Mouse (Mus musculus) megakaryocyte, embryonic 14.5 days (primary cell): Measurements from ENCODE around the gene Gm20388. TPM values are rescaled to one million over a fixed set of nuclear protein-coding genes. Genes with fewer than 3 reads are reported as not detected.

ENCODE experiments used
- H3K27me3 ChIP-seq: replicated peaks from 2 replicates; pipeline ENCODE3; 2012; ENCODE audit warnings: inconsistent platforms
- H3K36me3 ChIP-seq: replicated peaks from 2 replicates; pipeline ENCODE3; 2012; ENCODE audit warnings: low read length, inconsistent platforms, mixed read lengths
- H3K4me1 ChIP-seq: 2 replicates; pipeline ENCODE4 v1.6.1; 2012; ENCODE audit warnings: inconsistent platforms
- H3K4me3 ChIP-seq: replicated peaks from 2 replicates; pipeline ENCODE3; 2012; ENCODE audit warnings: moderate library complexity, mild to moderate bottlenecking, inconsistent platforms
- H3K9me3 ChIP-seq: 2 replicates; pipeline ENCODE4 v1.6.1; 2012; ENCODE audit warnings: inconsistent platforms
- FLI1 ChIP-seq: IDR thresholded peaks from 2 replicates; pipeline ENCODE4 v1.6.1; 2012; ENCODE audit warnings: low read length, inconsistent platforms, mixed read lengths
- GATA1 ChIP-seq: IDR thresholded peaks from 3 replicates; pipeline ENCODE4 v1.6.1; 2012; ENCODE audit warnings: mixed read lengths, low read length, inconsistent platforms, borderline replicate concordance
- polyA plus RNA-seq: library from polyadenylated mRNA; stranded (reverse); fragments of >175 nt; gene quantifications from 2 replicates; pipeline ENCODE4 v1.2.3, GENCODE M21; 2012; ENCODE audit warnings: low replicate concordance; ENCODE audit not compliant: insufficient read depth

Gm20388 gene
- polyA plus RNA-seq, 1 experiment: 111 TPM

- H3K36me3 ChIP-seq: peaks cover 30% of the 10 kb centered on the region
- TF ChIP-seq GATA1: no peak
- TF ChIP-seq FLI1: no peak
- peaks cover 33% of the 10 kb centered on the region for H3K27me3 ChIP-seq
- H3K9me3 ChIP-seq: no peaks in the 10 kb centered on the region
- H3K4me3 ChIP-seq: no peak overlapping the region
- peaks cover 9% of the 10 kb centered on the region; the same call in 1 of the 2 replicates for H3K4me1 ChIP-seq
Observed at GRCm38 (mm10) chr8:121919731-121920130, 2009.1 kb downstream of the Gm20388 start.

GRCm38 (mm10) chr8:121921582-121921981 is 2010.9 kb downstream of the Gm20388 start:
- Histone ChIP-seq H3K4me3 (no peak overlapping the region), H3K4me1 (peaks cover 14% of the 10 kb centered on the region), H3K9me3 (no peaks in the 10 kb centered on the region), H3K27me3 (peaks cover 26% of the 10 kb centered on the region), H3K36me3 (peaks cover 30% of the 10 kb centered on the region)
- TF ChIP-seq GATA1: no peak
- no peak for TF ChIP-seq FLI1

GRCm38 (mm10) chr8:121922101-121922500 is 2011.5 kb downstream of the Gm20388 start:
- H3K4me1 ChIP-seq: peaks cover 18% of the 10 kb centered on the region
- H3K9me3 ChIP-seq: no peaks in the 10 kb centered on the region
- H3K36me3 ChIP-seq: peaks cover 30% of the 10 kb centered on the region
- H3K27me3 ChIP-seq: peaks cover 24% of the 10 kb centered on the region
- TF ChIP-seq GATA1: no peak
- no peak for TF ChIP-seq FLI1
- no peak overlapping the region for H3K4me3 ChIP-seq

GRCm38 (mm10) chr8:121924681-121925080 is 2014.0 kb downstream of the Gm20388 start:
- H3K4me3 ChIP-seq: no peak overlapping the region
- H3K9me3 ChIP-seq: no peaks in the 10 kb centered on the region
- no peak for TF ChIP-seq GATA1
- no peak for TF ChIP-seq FLI1
- H3K4me1 ChIP-seq: peaks cover 35% of the 10 kb centered on the region
- H3K27me3 ChIP-seq: peaks cover 21% of the 10 kb centered on the region
- H3K36me3 ChIP-seq: peaks cover 27% of the 10 kb centered on the region

GRCm38 (mm10) chr8:121925624-121926023 is 2015.0 kb downstream of the Gm20388 start:
- Histone ChIP-seq H3K9me3 (no peaks in the 10 kb centered on the region), H3K4me3 (no peak overlapping the region), H3K36me3 (peaks cover 27% of the 10 kb centered on the region), H3K4me1 (peaks cover 39% of the 10 kb centered on the region), H3K27me3 (peaks cover 20% of the 10 kb centered on the region)
- TF ChIP-seq GATA1: no peak
- no peak for TF ChIP-seq FLI1

- H3K27me3 ChIP-seq: peaks cover 14% of the 10 kb centered on the region
- peaks cover 46% of the 10 kb centered on the region for H3K4me1 ChIP-seq
- no peaks in the 10 kb centered on the region for H3K9me3 ChIP-seq
- TF ChIP-seq GATA1: no peak
- no peak for TF ChIP-seq FLI1
- no peak overlapping the region for H3K4me3 ChIP-seq
- H3K36me3 ChIP-seq: peaks cover 27% of the 10 kb centered on the region
Observed at GRCm38 (mm10) chr8:121926266-121926665, 2015.6 kb downstream of the Gm20388 start.

GRCm38 (mm10) chr8:121927316-121927715 is 2016.7 kb downstream of the Gm20388 start:
- Histone ChIP-seq H3K9me3 (no peaks in the 10 kb centered on the region), H3K4me1 (peaks cover 54% of the 10 kb centered on the region), H3K27me3 (peaks cover 6% of the 10 kb centered on the region), H3K36me3 (peaks cover 21% of the 10 kb centered on the region), H3K4me3 (no peak overlapping the region)
- no peak for TF ChIP-seq FLI1
- TF ChIP-seq GATA1: no peak

- H3K27me3 ChIP-seq: no peaks in the 10 kb centered on the region
- no peak overlapping the region for H3K4me3 ChIP-seq
- no peaks in the 10 kb centered on the region for H3K9me3 ChIP-seq
- H3K4me1 ChIP-seq: peaks cover 75% of the 10 kb centered on the region
- H3K36me3 ChIP-seq: peaks cover 8% of the 10 kb centered on the region
- no peak for TF ChIP-seq FLI1
- TF ChIP-seq GATA1: no peak
Observed at GRCm38 (mm10) chr8:121930047-121930446, 2019.4 kb downstream of the Gm20388 start.

GRCm38 (mm10) chr8:121931571-121931970 is 2020.9 kb downstream of the Gm20388 start:
- H3K36me3 ChIP-seq: peaks cover 17% of the 10 kb centered on the region
- TF ChIP-seq GATA1 (no peak), FLI1 (no peak)
- H3K27me3 ChIP-seq: no peaks in the 10 kb centered on the region
- no peaks in the 10 kb centered on the region for H3K9me3 ChIP-seq
- H3K4me1 ChIP-seq: peaks cover 84% of the 10 kb centered on the region
- H3K4me3 ChIP-seq: peak overlapping the region; percentile 81

GRCm38 (mm10) chr8:121932026-121932667 is 2021.5 kb downstream of the Gm20388 start:
- no peak overlapping the region for H3K4me3 ChIP-seq
- no peaks in the 10 kb centered on the region for H3K27me3 ChIP-seq
- peaks cover 81% of the 10 kb centered on the region for H3K4me1 ChIP-seq
- no peaks in the 10 kb centered on the region for H3K9me3 ChIP-seq
- TF ChIP-seq GATA1: no peak
- no peak for TF ChIP-seq FLI1
- peaks cover 22% of the 10 kb centered on the region for H3K36me3 ChIP-seq
